Comparison of ENCODE assay signal across 14 mouse cellular contexts in the genomic region with DNA sequence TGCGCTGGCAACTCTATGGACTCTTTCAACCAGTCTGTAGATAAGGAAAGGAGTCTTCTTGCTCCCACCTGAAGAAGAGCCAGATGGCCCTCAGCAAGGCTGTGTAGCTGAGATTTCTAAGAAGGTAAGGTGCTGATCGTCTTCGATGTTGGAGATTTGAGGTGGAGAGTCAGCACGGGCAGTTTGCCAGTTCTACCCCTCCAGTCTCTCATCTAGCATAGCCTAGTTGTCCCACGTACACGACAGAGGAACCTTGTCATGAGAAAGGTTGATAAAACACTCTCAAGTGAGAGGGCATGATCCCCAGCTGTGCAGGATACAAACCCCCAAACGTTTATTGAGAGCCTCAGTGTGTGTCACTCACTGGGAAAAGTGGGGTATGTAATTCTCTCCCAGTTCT.
"Had no signal": no experiment of that assay in that cellular context is flagged by ENCODE, and none has a peak within 500 bp of the region (broad histone marks: within the 10 kb centered on the region; RNA-seq: fewer than 3 reads in every experiment).

No protein-coding gene starts in this region.

- H3K4me3 ChIP-seq: layer of hippocampus, adult 2 months; neural tube, embryonic 12.5 days had no signal

- H3K27ac ChIP-seq: kidney, postnatal 0 days; limb, embryonic 13.5 days; liver, embryonic 14.5 days; neural tube, embryonic 12.5 days had no signal

- H3K9me3 ChIP-seq: limb, embryonic 13.5 days; neural tube, embryonic 12.5 days had no signal

- H3K27me3 ChIP-seq: neural tube, embryonic 12.5 days had no signal

- H3K9ac ChIP-seq: limb, embryonic 13.5 days; liver, embryonic 14.5 days; neural tube, embryonic 12.5 days had no signal

- DNase-seq: kidney, adult 2 months; kidney, postnatal 36 days; left cerebral cortex, postnatal 4 days; lung, adult 18-20 months; lung, postnatal 36 days; midbrain, embryonic 14.5 days; right cerebral cortex, postnatal 4 days; spleen, adult 18-20 months; thymus, postnatal 36 days had no signal

- H3K36me3 ChIP-seq: limb, embryonic 13.5 days; neural tube, embryonic 12.5 days had no signal
